Mouse (Mus musculus) embryo, embryonic 10 days (tissue): ENCODE measurements around the gene Ccn2.

Experiments
- DNase-seq: peaks from one replicate; pipeline ENCODE4 v3.0.0-alpha.2; 2015; ENCODE audit warnings: low spot score

Ccn2 gene

GRCm38 (mm10) chr10:24641416-24642140 lies 46.3 kb downstream of the Ccn2 start:
- DNase-seq, result peak; percentile 50

- DNase-seq, result no peak
Measured at GRCm38 (mm10) chr10:24642796-24643580, 47.7 kb downstream of the Ccn2 start.

- no peak for DNase-seq
Measured at GRCm38 (mm10) chr10:24645169-24645568, 49.9 kb downstream of the Ccn2 start.
